Mouse (Mus musculus) cerebral cortex, adult 2 months (tissue): ENCODE measurements around the gene Iscu.

ENCODE experiments used
- WGBS: fragments of 180-500 bp; shearing (Covaris S2); methylation state at CpG from one replicate; pipeline ENCODE4 v1.1.7; 2018; 5-methylcytosine and 5-hydroxymethylcytosine counted together

Gene Iscu

DNA sequence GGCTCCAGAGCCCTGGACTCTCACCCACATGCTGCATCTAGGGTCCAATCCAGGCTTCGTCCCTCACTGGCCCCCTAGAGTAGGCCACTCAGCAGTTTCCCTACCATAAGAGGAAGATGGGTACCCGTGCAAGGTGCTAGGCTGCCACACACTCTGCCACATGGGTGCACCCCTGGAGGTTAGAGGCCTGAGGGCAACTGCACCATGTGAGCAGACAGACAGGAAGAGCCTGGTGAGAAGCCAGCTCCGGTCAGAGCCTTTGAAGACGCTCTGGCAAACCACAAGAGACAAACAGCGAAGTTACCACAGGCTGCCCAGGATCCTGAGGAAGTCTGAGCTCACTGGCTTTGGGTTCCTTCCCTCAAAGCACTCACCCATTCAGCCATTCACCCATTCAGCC, 14.4 kb downstream of the Iscu start:
- 81% methylated on average over 5 of the region's 5 CpGs for WGBS

DNA sequence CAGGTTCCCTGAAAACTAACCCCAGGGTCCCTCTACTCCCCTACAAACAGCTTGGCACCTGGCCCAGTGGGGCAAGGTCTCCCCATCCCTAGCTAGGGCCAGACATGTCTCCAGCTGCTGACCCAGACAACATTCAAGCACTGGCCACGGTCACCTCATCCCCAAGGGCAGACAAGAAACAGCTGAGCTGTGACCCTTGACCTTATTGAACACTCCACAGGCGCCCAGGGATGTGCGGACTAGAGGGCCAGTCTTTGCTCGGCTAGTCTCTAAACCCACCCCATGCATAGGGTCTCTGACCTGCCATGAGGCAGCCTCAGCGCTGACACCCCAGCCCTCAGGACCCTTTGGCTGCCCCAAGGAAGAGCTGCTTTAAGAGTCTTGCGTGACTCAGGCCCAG, 16.1 kb downstream of the Iscu start:
- 72% methylated on average over 6 of the region's 6 CpGs for WGBS

DNA sequence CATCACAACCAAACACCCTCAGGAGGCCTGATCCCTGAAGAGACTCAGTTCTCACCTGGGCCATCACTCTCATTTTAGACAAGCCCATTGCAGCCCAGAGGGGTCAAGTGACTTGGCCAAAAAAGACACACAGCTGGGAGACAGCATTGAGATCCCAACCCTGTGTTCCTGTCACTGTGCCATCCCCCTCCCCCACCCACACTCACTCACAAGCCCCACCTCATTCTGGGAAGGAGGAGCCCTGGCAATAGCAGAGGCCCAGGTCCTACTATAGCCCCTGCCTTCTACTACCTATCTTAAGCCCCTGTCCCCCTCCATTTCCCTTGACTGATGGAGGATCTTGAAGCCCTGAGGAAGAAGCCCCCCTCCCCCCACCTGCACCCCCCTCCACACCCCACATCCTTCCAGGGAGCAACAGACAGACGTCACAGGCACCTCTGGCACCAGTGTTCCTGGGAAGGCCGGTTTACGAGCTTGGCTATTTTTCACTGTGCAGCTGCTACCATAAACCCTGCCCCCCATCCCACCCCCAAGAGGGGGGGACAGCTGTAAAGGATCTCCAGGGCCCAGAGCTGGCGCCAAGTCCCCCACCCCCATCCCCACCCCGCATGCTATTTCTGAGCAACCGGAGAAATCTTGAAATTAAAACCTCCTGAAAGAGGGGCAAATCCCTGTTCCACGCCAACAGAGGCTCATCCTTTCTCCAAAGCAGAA, 16.7 kb downstream of the Iscu start:
- WGBS: 52% methylated on average over 7 of the region's 7 CpGs

DNA sequence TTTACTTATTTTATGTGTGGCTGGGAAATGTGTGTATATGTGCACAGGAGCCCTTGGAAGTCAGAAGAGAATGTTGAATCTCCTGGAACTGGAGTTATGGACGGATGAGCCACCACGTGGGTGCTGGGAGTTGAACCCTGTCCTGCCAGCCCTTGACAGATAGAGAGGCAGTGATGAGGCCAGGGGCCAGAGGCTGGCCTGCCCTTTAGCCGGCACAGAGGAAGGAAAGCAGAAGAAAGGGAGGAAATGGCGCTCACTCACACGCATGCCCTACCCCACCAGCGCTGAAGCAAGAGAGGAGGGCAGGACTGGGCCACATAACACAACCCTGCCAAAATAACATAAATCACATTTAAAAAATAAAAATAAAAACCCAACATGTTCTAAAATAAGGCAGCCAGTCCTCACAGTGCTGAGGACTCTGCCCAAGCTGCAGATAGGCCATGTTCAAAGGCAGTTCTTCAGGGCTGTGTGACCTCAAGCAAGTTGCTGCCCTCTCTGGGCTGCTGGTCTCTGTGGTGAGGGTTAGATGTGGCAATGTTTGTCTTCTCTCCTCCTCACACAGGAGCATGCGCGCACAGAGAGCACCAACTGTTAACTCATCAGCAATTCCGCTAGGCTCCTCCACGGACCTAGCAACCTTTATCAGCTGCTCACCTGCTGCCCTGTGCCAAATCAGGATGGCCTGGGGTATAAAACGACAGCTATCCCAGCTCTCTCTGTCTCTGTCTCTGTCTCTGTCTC, 18.1 kb downstream of the Iscu start:
- WGBS: 81% methylated on average over 11 of the region's 11 CpGs

DNA sequence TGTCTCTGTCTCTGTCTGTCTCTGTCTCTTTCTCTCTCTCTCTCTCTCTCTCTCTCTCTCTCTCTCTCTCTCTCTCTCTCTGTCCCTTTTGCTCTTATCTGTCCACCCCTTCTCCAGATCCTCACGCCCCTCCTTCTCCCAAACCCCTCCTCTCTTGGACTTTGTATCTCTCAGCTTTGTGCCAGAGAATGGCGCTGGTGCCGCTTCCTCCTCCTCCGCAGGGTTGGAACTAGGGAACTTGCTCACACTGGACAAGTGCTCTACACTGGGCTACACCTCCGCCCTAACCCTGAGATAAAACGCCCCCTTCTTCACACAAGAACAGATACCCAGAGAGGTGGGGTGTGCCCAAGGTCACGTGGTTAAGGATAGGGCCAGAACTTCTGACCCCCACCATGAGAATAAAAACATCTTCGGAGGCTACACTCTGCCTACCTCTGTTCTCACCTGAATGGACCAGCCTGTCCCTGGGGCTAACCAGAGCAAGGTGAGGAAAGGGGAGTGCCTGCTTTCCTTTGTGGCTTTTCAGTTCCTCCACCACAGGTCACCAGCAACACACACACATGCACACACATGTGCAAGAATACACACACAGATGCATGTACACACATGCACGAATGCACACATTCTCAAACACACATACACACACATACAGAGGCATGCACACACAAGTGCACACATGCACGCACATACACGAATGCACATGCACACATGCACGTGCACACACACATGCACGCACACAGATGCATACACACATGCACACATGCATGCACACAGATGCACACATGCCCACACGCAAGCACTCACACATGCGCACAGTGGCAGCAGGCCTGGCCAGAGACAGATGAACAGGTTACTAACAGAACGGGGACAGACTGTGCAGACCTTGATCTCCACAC, 18.9 kb downstream of the Iscu start:
- WGBS: 81% methylated on average over 16 of the region's 16 CpGs

DNA sequence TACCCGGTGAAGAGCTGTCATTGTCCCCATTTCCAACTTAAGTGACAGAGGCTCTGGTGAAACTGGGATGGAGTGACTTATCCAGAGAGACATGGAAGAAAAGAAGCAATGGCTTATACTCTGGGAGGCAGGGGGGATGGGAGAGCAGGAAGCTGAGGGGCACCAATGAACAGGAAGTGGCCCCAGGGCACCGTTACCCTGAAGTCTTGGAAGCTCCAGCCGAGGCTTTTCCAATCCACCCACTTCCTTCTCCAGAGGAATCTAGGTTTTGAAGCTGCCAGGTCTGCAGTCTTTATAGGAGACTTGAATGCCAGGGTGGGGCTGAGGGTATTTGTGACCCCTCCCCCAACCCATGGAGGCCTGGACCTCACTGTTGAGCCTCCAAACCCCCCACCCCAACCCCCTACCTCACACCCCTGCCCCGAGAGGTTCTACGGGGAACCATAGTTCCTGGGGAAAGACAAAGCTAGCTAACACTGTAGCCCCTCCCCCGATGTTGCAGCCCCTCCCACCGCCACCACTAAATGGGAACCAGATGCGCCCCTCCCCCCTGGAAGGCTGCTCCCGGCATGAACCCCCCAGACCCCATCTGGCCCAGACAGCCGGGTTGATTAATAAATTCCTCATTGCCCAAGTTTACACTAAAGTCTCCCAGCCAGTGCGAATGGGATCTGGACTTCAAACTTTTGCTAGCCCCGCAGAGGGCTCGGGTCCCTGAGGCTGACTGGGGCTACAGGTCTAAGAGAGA, 24.0 kb downstream of the Iscu start:
- 16% methylated on average over 13 of the region's 13 CpGs for WGBS

DNA sequence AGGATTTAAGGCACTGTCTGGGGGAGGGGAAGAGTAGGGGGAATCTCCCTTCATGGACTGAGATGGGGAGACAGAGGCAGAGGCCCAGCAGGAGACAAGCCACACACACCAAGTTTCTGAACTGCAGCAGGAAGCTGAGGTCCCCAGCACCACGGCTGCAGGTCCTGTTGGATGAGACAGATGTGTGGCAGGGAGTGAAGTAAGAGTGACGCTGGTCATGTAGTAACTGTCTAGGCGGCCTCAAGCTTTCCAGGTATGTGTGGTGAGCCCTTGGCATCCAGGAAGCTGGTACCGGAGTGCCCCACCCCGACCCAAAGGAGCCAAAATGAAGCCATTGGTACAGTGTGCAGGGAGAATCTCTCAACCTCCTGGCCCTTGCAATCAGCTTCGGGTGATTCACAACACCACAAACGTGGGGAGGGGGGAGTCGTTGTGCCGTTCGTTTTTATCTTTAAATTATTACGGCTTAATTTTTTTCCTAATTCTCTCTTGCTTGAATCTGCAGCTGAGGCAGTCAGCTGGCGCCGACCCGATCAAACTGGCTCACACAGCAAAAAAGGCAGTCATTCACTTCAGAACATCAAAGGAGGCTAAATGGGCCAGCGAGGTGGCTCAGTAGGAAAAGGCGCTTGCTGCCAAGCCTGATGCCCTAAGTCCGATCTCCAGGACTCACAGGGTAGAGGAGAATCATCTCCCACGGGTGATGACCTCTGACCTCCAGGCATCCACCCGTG, 24.8 kb downstream of the Iscu start:
- 29% methylated on average over 19 of the region's 19 CpGs for WGBS

DNA sequence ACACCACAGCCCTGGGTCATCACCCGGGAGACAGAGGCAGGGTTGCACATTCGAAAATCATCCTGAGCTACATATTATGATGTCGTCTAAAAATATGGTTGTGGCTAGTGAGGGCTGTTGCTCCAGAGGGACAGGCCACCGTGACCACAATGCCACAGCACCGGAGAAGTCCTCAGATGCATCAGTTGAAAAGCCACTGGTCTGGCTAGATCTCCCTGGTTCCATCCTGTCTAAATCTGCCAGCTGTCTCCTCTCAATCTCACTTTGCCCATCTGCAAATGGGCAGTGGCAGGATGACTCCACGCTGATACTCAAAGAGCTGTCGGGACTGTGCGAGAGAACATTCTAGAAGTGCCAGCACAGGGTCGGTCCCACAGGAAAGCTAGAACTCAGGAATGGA, 26.0 kb downstream of the Iscu start:
- WGBS: 86% methylated on average over 9 of the region's 9 CpGs

DNA sequence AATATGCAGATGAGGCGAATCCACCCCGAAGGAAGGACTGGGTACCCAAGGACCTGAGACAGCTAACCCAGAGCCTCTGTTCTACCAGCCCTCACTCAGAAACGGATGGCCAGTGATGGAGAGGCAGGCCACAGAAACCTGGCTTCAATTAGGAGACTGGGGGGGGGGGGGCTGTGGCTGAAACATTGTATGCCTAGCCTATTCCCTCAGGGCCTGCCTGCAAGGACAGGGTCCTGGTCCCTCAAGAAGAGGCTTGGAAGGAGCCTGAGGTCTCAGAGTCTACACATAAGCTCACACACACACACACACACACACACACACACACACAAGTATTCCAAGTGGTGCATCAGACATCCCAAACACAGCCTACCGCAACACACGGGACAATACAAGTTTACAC, 27.1 kb downstream of the Iscu start:
- 61% methylated on average over 5 of the region's 5 CpGs for WGBS

DNA sequence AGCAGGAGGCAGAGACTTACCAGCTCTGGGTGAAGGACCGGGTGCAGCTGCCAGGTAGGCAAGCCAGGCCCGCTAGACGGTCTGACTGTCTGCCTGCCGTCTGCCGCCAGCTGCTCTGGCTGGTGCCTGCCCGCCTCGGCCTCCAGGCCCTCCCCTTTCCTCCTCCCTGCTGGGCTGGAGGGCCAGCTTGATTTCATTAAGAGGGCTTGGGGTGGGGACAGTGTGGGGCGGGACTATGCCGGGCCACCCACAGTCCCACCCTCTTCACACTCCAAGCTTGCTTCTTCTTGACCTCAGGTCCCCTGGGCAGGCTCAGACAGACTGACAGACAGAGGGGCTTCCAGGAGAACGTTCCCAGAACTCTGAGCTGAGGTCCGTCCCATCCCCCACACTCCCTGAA, 27.7 kb downstream of the Iscu start, which contains the start of gene Tmem119:
Gene Tmem119 (minus strand): TSS at position 237 of the 400 bp plus-strand sequence.
- WGBS: 13% methylated on average over 11 of the region's 11 CpGs

DNA sequence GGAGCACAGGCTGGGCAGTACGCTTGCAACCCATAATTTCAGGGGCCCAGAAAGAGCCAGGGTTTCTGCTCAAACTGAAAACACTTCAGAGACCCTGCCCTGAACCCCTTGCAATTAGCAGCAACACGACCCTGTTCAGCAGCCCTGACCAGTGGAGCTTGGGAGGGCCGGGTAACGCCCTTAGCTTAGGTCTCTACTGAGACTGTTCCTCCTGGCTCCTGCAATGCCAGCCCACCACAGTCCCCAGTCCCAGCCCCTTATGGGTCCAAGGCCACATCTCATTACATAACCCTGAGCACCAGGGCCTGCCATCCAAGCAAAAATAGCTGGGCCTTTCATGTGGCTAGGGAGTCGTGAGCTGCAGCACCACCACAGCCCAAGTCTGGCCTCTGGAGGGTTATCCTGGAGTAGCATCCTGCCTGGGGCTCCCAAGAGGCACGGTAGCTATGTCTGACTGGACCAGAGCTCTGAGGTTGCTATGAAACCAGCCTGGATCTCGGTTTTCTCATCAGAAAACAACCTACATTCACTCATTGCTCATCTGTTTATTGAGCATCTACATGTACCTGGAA, 31.9 kb downstream of the Iscu start:
- 74% methylated on average over 7 of the region's 7 CpGs for WGBS

DNA sequence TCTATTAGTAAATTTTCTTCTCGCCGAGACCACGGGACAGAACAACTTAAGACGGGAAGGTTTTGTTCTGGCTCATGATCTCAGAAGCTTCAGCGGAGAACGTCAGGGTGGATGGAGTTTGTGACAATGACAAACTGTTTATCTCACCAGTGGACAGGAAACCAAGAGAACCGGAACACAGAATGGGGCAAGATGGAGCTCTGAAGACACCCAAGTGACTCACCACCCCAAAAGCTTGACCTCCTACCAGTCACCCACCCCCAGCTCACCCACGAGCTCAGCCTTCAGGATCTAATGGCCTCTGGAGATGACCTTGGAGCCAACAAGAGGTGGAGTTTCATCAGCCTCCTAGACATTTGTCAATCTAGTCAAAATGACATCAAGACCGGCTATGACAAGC, 32.8 kb downstream of the Iscu start:
- WGBS: 86% methylated on average over 9 of the region's 9 CpGs

DNA sequence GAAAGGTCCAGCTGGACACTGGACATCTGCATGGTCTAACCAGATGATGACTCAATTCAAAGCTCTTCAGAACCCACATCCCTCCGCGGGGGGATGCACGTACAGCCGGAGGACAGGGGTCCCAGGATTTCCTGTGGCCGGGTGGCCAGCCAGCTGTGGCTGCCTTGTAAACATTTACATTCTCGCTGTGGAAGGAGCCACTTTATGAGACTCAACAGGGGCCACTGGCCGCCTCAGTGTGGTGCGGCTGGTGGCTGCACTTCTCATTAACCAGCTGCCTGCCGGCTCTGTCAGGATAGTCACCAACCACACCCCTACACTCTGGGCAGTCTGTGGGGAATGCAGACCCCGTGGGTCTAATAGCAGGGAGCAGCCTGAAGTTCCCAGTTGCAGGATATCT, 33.9 kb downstream of the Iscu start:
- 52% methylated on average over 10 of the region's 10 CpGs for WGBS

DNA sequence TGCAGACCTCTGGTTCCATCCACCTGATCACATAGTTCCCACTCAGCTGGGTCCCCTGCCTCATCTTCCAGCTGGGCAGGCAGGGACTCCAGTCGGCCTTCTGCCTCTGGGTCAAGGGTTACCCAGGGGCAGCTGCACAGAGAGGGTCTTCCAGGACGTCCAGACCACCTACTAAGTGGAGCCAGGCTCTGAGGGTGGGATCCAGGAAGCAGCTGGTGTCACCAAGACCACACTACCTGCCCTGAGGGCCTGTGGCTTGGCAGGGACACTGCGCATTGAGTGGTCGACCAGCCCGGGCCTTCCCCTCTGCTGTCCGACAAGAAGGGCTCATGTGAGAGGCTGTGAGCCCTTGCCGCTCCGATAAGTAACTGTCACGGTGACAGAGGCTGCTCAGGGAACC, 35.2 kb downstream of the Iscu start:
- WGBS: 67% methylated on average over 9 of the region's 9 CpGs

DNA sequence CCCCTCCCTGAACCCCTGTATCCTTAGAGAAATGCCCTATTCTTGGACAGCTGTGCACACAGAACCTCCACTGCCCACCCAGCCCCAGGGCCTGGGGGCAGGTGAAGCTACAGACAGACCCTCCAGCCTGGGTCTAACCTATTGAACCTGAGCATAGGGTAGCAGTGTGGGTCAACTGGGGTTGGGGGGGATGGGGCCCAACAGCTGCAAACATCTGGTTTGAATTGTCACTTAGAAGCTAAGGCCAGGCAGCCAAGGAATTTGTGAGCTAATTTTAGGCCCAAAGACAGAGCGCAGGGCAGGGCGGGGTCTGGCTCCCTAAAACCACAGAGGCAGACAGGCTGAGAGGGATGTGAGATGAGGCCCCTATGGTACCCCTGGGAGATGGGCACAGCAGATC, 35.6 kb downstream of the Iscu start:
- WGBS: 97% methylated on average over 2 of the region's 2 CpGs

DNA sequence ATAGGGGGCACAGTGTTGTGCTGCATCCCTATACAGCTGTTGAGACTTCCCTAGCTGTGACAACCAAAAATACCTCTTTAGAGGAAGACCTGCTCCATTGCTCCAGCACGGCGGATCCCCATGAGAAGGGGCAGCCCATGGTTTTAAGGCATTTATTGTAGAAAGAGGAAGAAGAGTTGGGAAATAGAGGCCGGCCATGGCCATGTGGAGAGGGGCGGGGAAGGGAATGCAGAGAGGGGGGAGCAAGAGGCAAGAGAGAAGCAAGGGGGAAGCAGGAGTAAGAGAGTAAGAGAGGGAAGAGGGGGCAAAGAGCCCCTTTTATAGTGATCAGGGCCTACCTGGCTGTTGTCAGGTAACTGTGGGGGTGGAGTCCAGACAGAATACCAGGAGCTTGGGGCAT, 37.6 kb downstream of the Iscu start:
- 92% methylated on average over 4 of the region's 4 CpGs for WGBS

DNA sequence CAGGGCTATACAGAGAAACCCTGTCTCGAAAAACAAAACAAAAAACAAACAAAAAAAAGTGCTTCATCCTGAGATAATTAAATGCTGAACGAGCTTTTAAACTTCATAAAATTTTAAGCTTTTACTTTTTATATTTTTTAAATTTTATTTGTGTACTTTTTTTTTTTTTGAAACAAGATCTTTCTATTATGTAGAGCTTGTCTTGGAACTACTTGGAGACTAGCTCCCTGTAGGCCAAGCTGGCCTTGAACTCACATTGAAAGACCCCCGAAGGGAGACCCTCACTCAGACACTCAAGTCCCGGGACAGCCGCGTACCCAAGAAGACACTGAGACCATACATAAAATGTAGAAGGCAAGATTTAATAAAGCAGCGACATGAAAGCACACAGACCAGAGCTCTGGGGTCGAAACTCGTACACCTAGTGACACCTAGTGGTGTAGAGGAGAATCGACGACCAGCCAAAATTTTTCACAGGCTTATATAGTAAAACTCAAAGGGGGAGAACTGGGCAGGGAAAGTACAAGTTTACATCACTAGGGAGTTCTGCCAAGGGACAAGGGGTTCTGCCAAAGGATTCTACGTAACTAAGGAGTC, 39.4 kb downstream of the Iscu start:
- 22% methylated on average over 11 of the region's 12 CpGs for WGBS

DNA sequence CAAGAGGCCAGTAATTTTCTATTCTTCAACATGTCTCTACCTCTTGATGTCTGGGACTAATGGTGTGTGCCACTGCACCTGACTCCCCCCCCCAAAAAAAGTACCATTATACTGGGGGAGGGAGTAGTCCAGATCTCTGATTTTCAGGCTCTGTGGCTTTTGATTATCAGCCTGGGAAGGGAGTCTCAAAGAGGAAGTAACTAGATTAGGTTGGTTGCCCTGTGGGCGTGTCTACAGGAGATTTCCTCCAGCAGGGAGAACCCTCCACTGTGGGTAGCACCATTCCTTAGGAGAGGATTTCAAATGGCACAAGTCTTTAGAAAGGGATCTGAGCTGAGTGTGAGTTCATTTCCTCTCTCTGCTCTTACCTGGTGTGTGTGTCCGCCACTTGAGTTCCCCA, 40.1 kb downstream of the Iscu start:
- WGBS: 90% methylated on average over 2 of the region's 2 CpGs

DNA sequence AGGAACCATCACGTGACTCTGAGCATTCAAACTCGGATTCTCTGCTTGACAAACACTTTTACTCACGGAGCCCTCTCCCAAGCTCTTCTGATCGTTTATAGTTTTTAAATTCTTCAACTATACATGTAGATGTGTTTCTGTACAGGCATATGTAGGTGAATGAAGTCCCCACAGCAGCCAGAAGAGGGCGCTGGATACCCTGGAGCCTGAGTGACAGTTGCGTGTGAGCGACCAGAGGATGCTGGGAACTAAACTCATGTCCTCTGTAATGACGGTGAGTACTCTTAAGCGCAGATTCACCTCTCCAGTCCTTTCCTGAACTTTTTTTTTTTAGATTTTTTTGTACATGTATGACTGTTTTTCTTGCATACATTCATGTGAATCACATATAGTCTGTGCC, 41.1 kb downstream of the Iscu start:
- WGBS: 29% methylated on average over 9 of the region's 9 CpGs
